In genomic region chr3:108101594-108101993, GRCm38 (mm10) we compare ENCODE assay signal across 25 mouse cellular contexts. TPM values are rescaled to one million over a fixed set of nuclear protein-coding genes. Genes with fewer than 3 reads are reported as not detected.
DNase-seq lines count a peak whose midpoint lies in the region; ATAC-seq and TF ChIP-seq lines count a peak whose summit lies in the region.
"Had no signal": no experiment of that assay in that cellular context is flagged by ENCODE, and none has a peak within 500 bp of the region (broad histone marks: within the 10 kb centered on the region; RNA-seq: fewer than 3 reads in every experiment).

No protein-coding gene starts in this region.

- no peak for TF ChIP-seq CTCF in forebrain, postnatal 0 days (IDR thresholded peaks at IDR 0.05; ENCODE audit: low read depth)
- TF ChIP-seq CTCF in gastrocnemius, adult 2 months (IDR thresholded peaks at IDR 0.05) = no peak

- DNase-seq in hindbrain, embryonic 10.5 days (ENCODE audit: low spot score) = no peak
- no peak for DNase-seq in midbrain, embryonic 14.5 days
- peak; percentile 63 for DNase-seq in forebrain, postnatal 0 days
- DNase-seq in kidney, adult 11 months = no peak
- DNase-seq in gastrocnemius, adult 2 months = no peak
- DNase-seq: adrenal gland, adult 2 months; cerebellum, adult 9-11 months; gastrocnemius, postnatal 36 days; heart, postnatal 14 days; kidney, adult 18-20 months; lung, embryonic 14.5 days; lung, postnatal 36 days; right cerebral cortex, adult 18-20 months; thymus, postnatal 14 days had no signal

- peaks cover 15% of the 10 kb centered on the region for H3K36me3 ChIP-seq in hindbrain, embryonic 13.5 days
- peaks cover 19% of the 10 kb centered on the region for H3K36me3 ChIP-seq in hindbrain, embryonic 10.5 days
- peaks cover 6% of the 10 kb centered on the region for H3K36me3 ChIP-seq in midbrain, embryonic 13.5 days
- peaks cover 11% of the 10 kb centered on the region for H3K36me3 ChIP-seq in midbrain, embryonic 14.5 days (ENCODE audit: control insufficient read depth, insufficient read depth, low read length)
- H3K36me3 ChIP-seq in forebrain, postnatal 0 days (ENCODE audit: insufficient read depth) = no peaks in the 10 kb centered on the region

- peaks cover 9% of the 10 kb centered on the region; the same call in 1 of the 2 replicates for H3K4me1 ChIP-seq in hindbrain, embryonic 13.5 days (replicated peaks)
- H3K4me1 ChIP-seq in hindbrain, embryonic 10.5 days (replicated peaks) = no peaks in the 10 kb centered on the region
- no peaks in the 10 kb centered on the region for H3K4me1 ChIP-seq in midbrain, embryonic 13.5 days (replicated peaks)
- H3K4me1 ChIP-seq in midbrain, embryonic 14.5 days (ENCODE audit: control insufficient read depth, insufficient read depth, low read length) = no peaks in the 10 kb centered on the region
- H3K4me1 ChIP-seq in forebrain, postnatal 0 days (ENCODE audit: insufficient read depth) = no peaks in the 10 kb centered on the region
- H3K4me1 ChIP-seq: embryonic facial prominence, embryonic 12.5 days; limb, embryonic 15.5 days had no signal

- H3K4me2 ChIP-seq in hindbrain, embryonic 13.5 days = no peak overlapping the region
- H3K4me2 ChIP-seq in midbrain, embryonic 13.5 days (replicated peaks) = no peak overlapping the region
- H3K4me2 ChIP-seq in midbrain, embryonic 14.5 days (ENCODE audit: low read length) = no peak overlapping the region
- no peak overlapping the region for H3K4me2 ChIP-seq in forebrain, postnatal 0 days (ENCODE audit: low read depth)
- H3K4me2 ChIP-seq: embryonic facial prominence, embryonic 12.5 days; limb, embryonic 15.5 days; lung, embryonic 14.5 days had no signal

- intact Hi-C loops in gastrocnemius, adult 2 months (cut with DNase I) = no loop called here

- no peaks in the 10 kb centered on the region for H3K27me3 ChIP-seq in hindbrain, embryonic 13.5 days
- H3K27me3 ChIP-seq in hindbrain, embryonic 10.5 days (ENCODE audit: insufficient read depth, poor library complexity, severe bottlenecking) = no peaks in the 10 kb centered on the region
- H3K27me3 ChIP-seq in midbrain, embryonic 13.5 days = no peaks in the 10 kb centered on the region
- H3K27me3 ChIP-seq in midbrain, embryonic 14.5 days (ENCODE audit: control insufficient read depth, insufficient read depth, low read length) = no peaks in the 10 kb centered on the region
- H3K27me3 ChIP-seq in forebrain, postnatal 0 days (ENCODE audit: insufficient read depth, low read length) = no peaks in the 10 kb centered on the region
- H3K27me3 ChIP-seq: embryonic facial prominence, embryonic 12.5 days; limb, embryonic 15.5 days had no signal

- peak overlapping the region; percentile 40 for H3K27ac ChIP-seq in hindbrain, embryonic 13.5 days
- no peak overlapping the region for H3K27ac ChIP-seq in hindbrain, embryonic 10.5 days
- H3K27ac ChIP-seq in midbrain, embryonic 13.5 days = peak overlapping the region; percentile 1; the same call in 1 of the 2 replicates
- no peak overlapping the region for H3K27ac ChIP-seq in midbrain, embryonic 14.5 days (replicated peaks; ENCODE audit: low read depth, low read length)
- peak overlapping the region; percentile 73 for H3K27ac ChIP-seq in forebrain, postnatal 0 days (ENCODE audit: low read depth, low read length)
- H3K27ac ChIP-seq in gastrocnemius, adult 2 months = no peak overlapping the region
- H3K27ac ChIP-seq: embryonic facial prominence, embryonic 12.5 days; kidney, postnatal 0 days; limb, embryonic 15.5 days; stomach, postnatal 0 days had no signal

- H3K9me3 ChIP-seq in hindbrain, embryonic 13.5 days = no peaks in the 10 kb centered on the region
- H3K9me3 ChIP-seq in hindbrain, embryonic 10.5 days = no peaks in the 10 kb centered on the region
- no peaks in the 10 kb centered on the region for H3K9me3 ChIP-seq in midbrain, embryonic 13.5 days
- no peaks in the 10 kb centered on the region for H3K9me3 ChIP-seq in midbrain, embryonic 14.5 days (ENCODE audit: control insufficient read depth, low read length)
- no peaks in the 10 kb centered on the region for H3K9me3 ChIP-seq in forebrain, postnatal 0 days (ENCODE audit: low read length)
- H3K9me3 ChIP-seq: embryonic facial prominence, embryonic 12.5 days; limb, embryonic 15.5 days had no signal

- no peak for ATAC-seq in hindbrain, embryonic 13.5 days (ENCODE audit: low FRiP score)
- ATAC-seq in midbrain, embryonic 13.5 days = no peak
- no peak for ATAC-seq in midbrain, embryonic 14.5 days (ENCODE audit: low FRiP score, low TSS enrichment)
- ATAC-seq in forebrain, postnatal 0 days = peak; percentile 84

- no peak overlapping the region for H3K9ac ChIP-seq in hindbrain, embryonic 13.5 days
- no peak overlapping the region for H3K9ac ChIP-seq in midbrain, embryonic 13.5 days (replicated peaks)
- no peak overlapping the region for H3K9ac ChIP-seq in midbrain, embryonic 14.5 days (replicated peaks; ENCODE audit: low read length)
- H3K9ac ChIP-seq in forebrain, postnatal 0 days = no peak overlapping the region
- H3K9ac ChIP-seq: embryonic facial prominence, embryonic 12.5 days; limb, embryonic 15.5 days; lung, embryonic 14.5 days had no signal

- WGBS in hindbrain, embryonic 13.5 days = 37% methylated on average over 3 of the region's 3 CpGs
- WGBS in hindbrain, embryonic 10.5 days = 69% methylated on average over 3 of the region's 3 CpGs
- 47% methylated on average over 3 of the region's 3 CpGs for WGBS in midbrain, embryonic 13.5 days
- 41% methylated on average over 3 of the region's 3 CpGs for WGBS in midbrain, embryonic 14.5 days
- 14% methylated on average over 3 of the region's 3 CpGs for WGBS in forebrain, postnatal 0 days

- H3K4me3 ChIP-seq in hindbrain, embryonic 13.5 days = no peak overlapping the region
- H3K4me3 ChIP-seq in hindbrain, embryonic 10.5 days = no peak overlapping the region
- no peak overlapping the region for H3K4me3 ChIP-seq in midbrain, embryonic 13.5 days (replicated peaks)
- H3K4me3 ChIP-seq in midbrain, embryonic 14.5 days (replicated peaks; ENCODE audit: low read depth, low read length) = no peak overlapping the region
- no peak overlapping the region for H3K4me3 ChIP-seq in forebrain, postnatal 0 days (ENCODE audit: low read depth, low read length)
- no peak overlapping the region for H3K4me3 ChIP-seq in gastrocnemius, adult 2 months
- H3K4me3 ChIP-seq: embryonic facial prominence, embryonic 12.5 days; erythroblast, embryonic 14.5 days; limb, embryonic 15.5 days had no signal

RNA-seq across cellular contexts. Expression of gene Gnat2, which starts 9.0 kb away (rescaled TPM):
- 0.10 and 0.43 TPM in 2 replicates for polyA plus RNA-seq in hindbrain, embryonic 13.5 days (2015; fragmentation: Nextera tagmentation; extraction: Ambion mirVana)
- polyA plus RNA-seq in hindbrain, embryonic 10.5 days (2016; fragmentation: Nextera tagmentation; extraction: Ambion mirVana) = 0.46 and 0.81 TPM in 2 replicates
- 0.43 and 0.48 TPM in 2 replicates for polyA plus RNA-seq in midbrain, embryonic 13.5 days (2015; fragmentation: Nextera tagmentation; extraction: Ambion mirVana)
- polyA plus RNA-seq in midbrain, embryonic 14.5 days (2014; fragmentation: Nextera tagmentation; extraction: Ambion mirVana) = 0.13 and 0.30 TPM in 2 replicates
- 0.10 and 0.38 TPM in 2 replicates for total RNA-seq in forebrain, postnatal 0 days (2014; rRNA removed)
- 0.16 and 0.27 TPM in 2 replicates for polyA plus RNA-seq in forebrain, postnatal 0 days (2015; fragmentation: Nextera tagmentation; extraction: Ambion mirVana)
- total RNA-seq in gastrocnemius, adult 2 months (2021) = under 1 TPM; 0.26 to 0.36 TPM
- total RNA-seq: layer of hippocampus, adult 18-20 months; left cerebral cortex, postnatal 36 days; megakaryocyte-erythroid progenitor cell, adult 5-6 weeks had no signal

RNA-seq across cellular contexts. Expression of gene Ampd2, which starts 15.1 kb away (rescaled TPM):
- 50.9 and 52.4 TPM in 2 replicates for polyA plus RNA-seq in hindbrain, embryonic 13.5 days (2015; fragmentation: Nextera tagmentation; extraction: Ambion mirVana)
- polyA plus RNA-seq in hindbrain, embryonic 10.5 days (2016; fragmentation: Nextera tagmentation; extraction: Ambion mirVana) = 53.3 and 58.7 TPM in 2 replicates
- 53.6 and 54.5 TPM in 2 replicates for polyA plus RNA-seq in midbrain, embryonic 13.5 days (2015; fragmentation: Nextera tagmentation; extraction: Ambion mirVana)
- polyA plus RNA-seq in midbrain, embryonic 14.5 days (2014; fragmentation: Nextera tagmentation; extraction: Ambion mirVana) = 45.9 and 53.3 TPM in 2 replicates
- 46.6 and 48.7 TPM in 2 replicates for total RNA-seq in forebrain, postnatal 0 days (2014; rRNA removed)
- polyA plus RNA-seq in forebrain, postnatal 0 days (2015; fragmentation: Nextera tagmentation; extraction: Ambion mirVana) = 38.8 and 47.0 TPM in 2 replicates
- total RNA-seq in gastrocnemius, adult 2 months (2021) = 1 to 10 TPM; 3.8 to 5.6 TPM

RNA-seq across cellular contexts. Expression of gene Gnai3, which starts 44.4 kb away (rescaled TPM):
- polyA plus RNA-seq in hindbrain, embryonic 13.5 days (2015; fragmentation: Nextera tagmentation; extraction: Ambion mirVana) = 146 and 148 TPM in 2 replicates
- polyA plus RNA-seq in hindbrain, embryonic 10.5 days (2016; fragmentation: Nextera tagmentation; extraction: Ambion mirVana) = 178 and 201 TPM in 2 replicates
- 148 and 152 TPM in 2 replicates for polyA plus RNA-seq in midbrain, embryonic 13.5 days (2015; fragmentation: Nextera tagmentation; extraction: Ambion mirVana)
- 107 and 150 TPM in 2 replicates for polyA plus RNA-seq in midbrain, embryonic 14.5 days (2014; fragmentation: Nextera tagmentation; extraction: Ambion mirVana)
- 109 and 120 TPM in 2 replicates for total RNA-seq in forebrain, postnatal 0 days (2014; rRNA removed)
- 104 and 118 TPM in 2 replicates for polyA plus RNA-seq in forebrain, postnatal 0 days (2015; fragmentation: Nextera tagmentation; extraction: Ambion mirVana)
- total RNA-seq in gastrocnemius, adult 2 months (2021) = 10 to 100 TPM; 12.0 to 13.8 TPM

RNA-seq across cellular contexts. Expression of gene Gpr61, which starts 53.1 kb away (rescaled TPM):
- polyA plus RNA-seq in hindbrain, embryonic 13.5 days (2015; fragmentation: Nextera tagmentation; extraction: Ambion mirVana) = 3.0 and 3.5 TPM in 2 replicates
- 0.95 and 1.4 TPM in 2 replicates for polyA plus RNA-seq in hindbrain, embryonic 10.5 days (2016; fragmentation: Nextera tagmentation; extraction: Ambion mirVana)
- polyA plus RNA-seq in midbrain, embryonic 13.5 days (2015; fragmentation: Nextera tagmentation; extraction: Ambion mirVana) = 2.0 and 2.1 TPM in 2 replicates
- 1.4 and 2.6 TPM in 2 replicates for polyA plus RNA-seq in midbrain, embryonic 14.5 days (2014; fragmentation: Nextera tagmentation; extraction: Ambion mirVana)
- total RNA-seq in forebrain, postnatal 0 days (2014; rRNA removed) = 8.1 and 9.8 TPM in 2 replicates
- 3.2 and 5.3 TPM in 2 replicates for polyA plus RNA-seq in forebrain, postnatal 0 days (2015; fragmentation: Nextera tagmentation; extraction: Ambion mirVana)
- total RNA-seq in gastrocnemius, adult 2 months (2021) = not detected
- total RNA-seq: gastrocnemius, postnatal 36 days; heart, adult 8-10 months; heart, postnatal 14 days; megakaryocyte-erythroid progenitor cell, adult 5-6 weeks had no signal
- polyA plus RNA-seq: erythroblast, embryonic 14.5 days; kidney, postnatal 0 days had no signal

RNA-seq across cellular contexts. Expression of gene Gstm4, which starts 56.9 kb away (rescaled TPM):
- 15.2 and 15.4 TPM in 2 replicates for polyA plus RNA-seq in hindbrain, embryonic 13.5 days (2015; fragmentation: Nextera tagmentation; extraction: Ambion mirVana)
- 12.8 and 13.9 TPM in 2 replicates for polyA plus RNA-seq in hindbrain, embryonic 10.5 days (2016; fragmentation: Nextera tagmentation; extraction: Ambion mirVana)
- polyA plus RNA-seq in midbrain, embryonic 13.5 days (2015; fragmentation: Nextera tagmentation; extraction: Ambion mirVana) = 13.8 and 14.2 TPM in 2 replicates
- 16.0 and 17.5 TPM in 2 replicates for polyA plus RNA-seq in midbrain, embryonic 14.5 days (2014; fragmentation: Nextera tagmentation; extraction: Ambion mirVana)
- 5.5 and 5.6 TPM in 2 replicates for total RNA-seq in forebrain, postnatal 0 days (2014; rRNA removed)
- polyA plus RNA-seq in forebrain, postnatal 0 days (2015; fragmentation: Nextera tagmentation; extraction: Ambion mirVana) = 20.7 and 22.9 TPM in 2 replicates
- 10 to 100 TPM; 10.9 to 12.1 TPM for total RNA-seq in gastrocnemius, adult 2 months (2021)

Comparison
In these comparisons a context has a peak if more than half of its experiments do, and no peak if none do; other contexts are left out.
1. H3K27ac ChIP-seq: peak in hindbrain, embryonic 13.5 days (single experiment), midbrain, embryonic 13.5 days (single experiment) and forebrain, postnatal 0 days (single experiment); none in hindbrain, embryonic 10.5 days (single experiment), midbrain, embryonic 14.5 days (single experiment) and gastrocnemius, adult 2 months (single experiment).